Mouse (Mus musculus) lung, embryonic 15.5 days (tissue): ENCODE data around the gene Map4k5. TPM values are rescaled to one million over a fixed set of nuclear protein-coding genes. Genes with fewer than 3 reads are reported as not detected.

Experiments used
- ATAC-seq: fragments of 200-750 bp; cut with Nextera tagmentation; 2 replicates; pipeline ENCODE4 v1.8.0; 2017; ENCODE audit warnings: moderate number of reproducible peaks, borderline replicate concordance; ENCODE audit not compliant: low FRiP score, low TSS enrichment; ENCODE audit errors: extremely low read depth
- H3K27ac ChIP-seq: fragments of 300-500 bp; sonication (generic); 2 replicates; pipeline ENCODE4 v1.5.1; 2015; ENCODE audit warnings: moderate library complexity, mild to moderate bottlenecking, inconsistent platforms
- H3K27me3 ChIP-seq: fragments of 300-500 bp; sonication (generic); 2 replicates; pipeline ENCODE4 v1.6.1; 2015; ENCODE audit warnings: inconsistent platforms
- H3K36me3 ChIP-seq: fragments of 300-500 bp; sonication (generic); 2 replicates; pipeline ENCODE4 v1.6.1; 2015; ENCODE audit warnings: inconsistent platforms
- H3K4me1 ChIP-seq: fragments of 300-500 bp; sonication (generic); 2 replicates; pipeline ENCODE4 v1.6.1; 2015; ENCODE audit warnings: inconsistent platforms
- H3K4me2 ChIP-seq: fragments of 300-500 bp; sonication (generic); 2 replicates; pipeline ENCODE4 v1.6.1; 2015; ENCODE audit warnings: inconsistent platforms, mild to moderate bottlenecking, moderate library complexity
- H3K4me3 ChIP-seq: fragments of 300-500 bp; sonication (generic); 2 replicates; pipeline ENCODE4 v1.5.1; 2015; ENCODE audit warnings: mild to moderate bottlenecking, inconsistent platforms
- H3K9ac ChIP-seq: fragments of 300-500 bp; sonication (generic); 2 replicates; pipeline ENCODE4 v1.6.1; 2015; ENCODE audit warnings: inconsistent platforms
- H3K9me3 ChIP-seq: fragments of 300-500 bp; sonication (generic); 2 replicates; pipeline ENCODE4 v1.6.1; 2016; ENCODE audit warnings: inconsistent platforms
- WGBS: fragments of 180-500 bp; shearing (Covaris S2); methylation state at CpG from one replicate; pipeline ENCODE4 v1.1.7; 2015; 5-methylcytosine and 5-hydroxymethylcytosine counted together
- polyA plus RNA-seq: library from polyadenylated mRNA; unstranded; fragments of >200 nt; fragmentation: Nextera tagmentation; extraction: Ambion mirVana; gene quantifications from 2 replicates; pipeline ENCODE4 v1.2.1, GENCODE M21; 2015

Map4k5 gene
- polyA plus RNA-seq, 1 experiment from 2014 or later, result 35.6 TPM

- Histone ChIP-seq H3K27me3 (no peaks in the 10 kb centered on the region), H3K4me2 (no peak overlapping the region), H3K4me1 (peaks cover 36% of the 10 kb centered on the region), H3K9me3 (no peaks in the 10 kb centered on the region), H3K36me3 (no peaks in the 10 kb centered on the region), H3K4me3 (no peak overlapping the region), H3K9ac (no peak overlapping the region), H3K27ac (no peak overlapping the region)
- 95% methylated on average over 5 of the region's 5 CpGs for WGBS
- no peak for ATAC-seq
These were observed 8.9 kb downstream of the Map4k5 start for GRCm38 (mm10) chr12:69884053-69884452.

GRCm38 (mm10) chr12:69881198-69881905 is 11.6 kb downstream of the Map4k5 start:
- Histone ChIP-seq H3K27ac (no peak overlapping the region), H3K9ac (no peak overlapping the region), H3K4me3 (no peak overlapping the region), H3K27me3 (no peaks in the 10 kb centered on the region), H3K4me2 (no peak overlapping the region), H3K9me3 (no peaks in the 10 kb centered on the region), H3K4me1 (peaks cover 32% of the 10 kb centered on the region), H3K36me3 (no peaks in the 10 kb centered on the region)
- 50% methylated on average over 10 of the region's 10 CpGs for WGBS
- ATAC-seq, result 0 out of 2 replicates have a peak, but pooled peaks have one; percentile 23

- peak overlapping the region; percentile 34 for H3K4me2 ChIP-seq
- no peaks in the 10 kb centered on the region for H3K9me3 ChIP-seq
- no peaks in the 10 kb centered on the region for H3K36me3 ChIP-seq
- H3K4me3 ChIP-seq, result no peak overlapping the region
- H3K27me3 ChIP-seq, result no peaks in the 10 kb centered on the region
- no peak overlapping the region for H3K9ac ChIP-seq
- H3K27ac ChIP-seq, result peak overlapping the region; percentile 81
- H3K4me1 ChIP-seq, result peaks cover 32% of the 10 kb centered on the region
- ATAC-seq, result no peak
- WGBS, result 17% methylated on average over 6 of the region's 6 CpGs
These were observed 13.3 kb downstream of the Map4k5 start for GRCm38 (mm10) chr12:69879739-69880138.

- Histone ChIP-seq H3K4me1 (peaks cover 32% of the 10 kb centered on the region), H3K27me3 (no peaks in the 10 kb centered on the region), H3K9ac (no peak overlapping the region), H3K4me3 (no peak overlapping the region), H3K9me3 (no peaks in the 10 kb centered on the region), H3K27ac (peak overlapping the region; percentile 81), H3K36me3 (no peaks in the 10 kb centered on the region), H3K4me2 (peak overlapping the region; percentile 34)
- 18% methylated on average over 4 of the region's 4 CpGs for WGBS
- peak; percentile 69; the same call in 1 of the 2 replicates for ATAC-seq
These were observed 13.8 kb downstream of the Map4k5 start for GRCm38 (mm10) chr12:69879172-69879665.

- no peak overlapping the region for H3K4me2 ChIP-seq
- 87% methylated on average over 9 of the region's 9 CpGs for WGBS
- peaks cover 4% of the 10 kb centered on the region; the same call in 1 of the 2 replicates for H3K36me3 ChIP-seq
- peaks cover 32% of the 10 kb centered on the region for H3K4me1 ChIP-seq
- H3K9me3 ChIP-seq, result no peaks in the 10 kb centered on the region
- no peak for ATAC-seq
- no peak overlapping the region for H3K4me3 ChIP-seq
- H3K9ac ChIP-seq, result no peak overlapping the region
- H3K27me3 ChIP-seq, result no peaks in the 10 kb centered on the region
- no peak overlapping the region for H3K27ac ChIP-seq
These were observed 15.1 kb downstream of the Map4k5 start for GRCm38 (mm10) chr12:69877842-69878363.

- no peak overlapping the region for H3K9ac ChIP-seq
- no peak overlapping the region for H3K27ac ChIP-seq
- peaks cover 14% of the 10 kb centered on the region for H3K36me3 ChIP-seq
- no peak overlapping the region for H3K4me2 ChIP-seq
- no peaks in the 10 kb centered on the region for H3K27me3 ChIP-seq
- no peak overlapping the region for H3K4me3 ChIP-seq
- 90% methylated on average over 5 of the region's 5 CpGs for WGBS
- H3K9me3 ChIP-seq, result no peaks in the 10 kb centered on the region
- H3K4me1 ChIP-seq, result peaks cover 10% of the 10 kb centered on the region
- no peak for ATAC-seq
These were observed 21.4 kb downstream of the Map4k5 start for GRCm38 (mm10) chr12:69871632-69872031.

- Histone ChIP-seq H3K36me3 (peaks cover 13% of the 10 kb centered on the region), H3K9ac (no peak overlapping the region), H3K4me3 (no peak overlapping the region), H3K27ac (no peak overlapping the region; the same call in 1 of the 2 replicates), H3K27me3 (no peaks in the 10 kb centered on the region), H3K4me1 (peaks cover 13% of the 10 kb centered on the region), H3K9me3 (no peaks in the 10 kb centered on the region), H3K4me2 (no peak overlapping the region)
- ATAC-seq, result no peak
- WGBS, result 54% methylated on average over 5 of the region's 5 CpGs
These were observed 25.7 kb downstream of the Map4k5 start for GRCm38 (mm10) chr12:69867338-69867737.

GRCm38 (mm10) chr12:69864164-69864692 is 28.8 kb downstream of the Map4k5 start:
- ATAC-seq, result no peak
- H3K27ac ChIP-seq, result no peak overlapping the region
- no peaks in the 10 kb centered on the region for H3K9me3 ChIP-seq

GRCm38 (mm10) chr12:69863505-69863904 is 29.5 kb downstream of the Map4k5 start:
- no peak overlapping the region for H3K4me3 ChIP-seq
- H3K4me1 ChIP-seq, result peaks cover 13% of the 10 kb centered on the region
- ATAC-seq, result no peak
- no peak overlapping the region for H3K9ac ChIP-seq
- WGBS, result 73% methylated on average over 5 of the region's 5 CpGs
- H3K27me3 ChIP-seq, result no peaks in the 10 kb centered on the region
- H3K27ac ChIP-seq, result no peak overlapping the region
- H3K4me2 ChIP-seq, result no peak overlapping the region
- 0 out of 2 replicates have a peak, but pooled peaks cover 2% of the 10 kb centered on the region for H3K36me3 ChIP-seq
- H3K9me3 ChIP-seq, result no peaks in the 10 kb centered on the region

More at GRCm38 (mm10) chr12:69864164-69864692, 28.8 kb downstream of the Map4k5 start:
- H3K4me2 ChIP-seq, result no peak overlapping the region
- peaks cover 13% of the 10 kb centered on the region for H3K4me1 ChIP-seq
- H3K4me3 ChIP-seq, result no peak overlapping the region
- 53% methylated on average over 4 of the region's 4 CpGs for WGBS
- H3K36me3 ChIP-seq, result 0 out of 2 replicates have a peak, but pooled peaks cover 2% of the 10 kb centered on the region
- no peak overlapping the region for H3K9ac ChIP-seq
- no peaks in the 10 kb centered on the region for H3K27me3 ChIP-seq

GRCm38 (mm10) chr12:69858847-69859246 is 34.2 kb downstream of the Map4k5 start:
- 69% methylated on average over 4 of the region's 4 CpGs for WGBS
- ATAC-seq, result no peak
- Histone ChIP-seq H3K27me3 (no peaks in the 10 kb centered on the region), H3K27ac (no peak overlapping the region), H3K9me3 (no peaks in the 10 kb centered on the region), H3K4me2 (no peak overlapping the region), H3K4me1 (no peaks in the 10 kb centered on the region), H3K36me3 (peaks cover 10% of the 10 kb centered on the region), H3K9ac (no peak overlapping the region), H3K4me3 (no peak overlapping the region)

GRCm38 (mm10) chr12:69857597-69857996 is 35.4 kb downstream of the Map4k5 start:
- Histone ChIP-seq H3K9me3 (no peaks in the 10 kb centered on the region), H3K9ac (no peak overlapping the region), H3K4me1 (no peaks in the 10 kb centered on the region), H3K4me2 (no peak overlapping the region), H3K4me3 (no peak overlapping the region), H3K36me3 (peaks cover 11% of the 10 kb centered on the region), H3K27ac (no peak overlapping the region), H3K27me3 (no peaks in the 10 kb centered on the region)
- 92% methylated on average over 2 of the region's 2 CpGs for WGBS
- no peak for ATAC-seq

- H3K4me3 ChIP-seq, result no peak overlapping the region
- no peak overlapping the region for H3K9ac ChIP-seq
- WGBS, result 94% methylated on average over 10 of the region's 10 CpGs
- H3K4me1 ChIP-seq, result no peaks in the 10 kb centered on the region
- ATAC-seq, result no peak
- peaks cover 21% of the 10 kb centered on the region for H3K36me3 ChIP-seq
- H3K4me2 ChIP-seq, result no peak overlapping the region
- H3K27me3 ChIP-seq, result no peaks in the 10 kb centered on the region
- H3K9me3 ChIP-seq, result no peaks in the 10 kb centered on the region
- H3K27ac ChIP-seq, result no peak overlapping the region
These were observed 36.6 kb downstream of the Map4k5 start for GRCm38 (mm10) chr12:69856398-69856797.
